Mouse (Mus musculus): ENCODE measurements around the gene Ggact.

The Ggact gene

DNA sequence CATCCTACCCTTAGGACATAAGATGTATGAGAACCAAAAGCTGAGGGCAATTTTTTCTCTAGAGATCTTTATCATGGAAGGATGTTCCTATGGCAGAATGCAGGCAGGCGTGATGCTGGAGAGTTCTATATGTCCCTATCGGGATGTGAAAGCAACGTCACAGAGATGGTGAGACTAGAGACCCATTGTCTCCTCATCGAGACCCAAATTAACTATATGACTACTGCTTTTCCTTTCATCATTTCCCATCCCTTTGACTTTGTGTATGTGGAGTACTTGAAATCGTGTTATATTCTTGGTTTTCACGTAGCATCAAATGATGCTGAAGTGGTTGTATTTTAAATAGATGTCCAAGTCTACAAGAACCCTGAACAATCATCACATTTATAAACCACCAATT, at the start of gene Ggact:
Gene Ggact (minus strand): TSS at position 101 of the 400 bp plus-strand sequence.
- in situ Hi-C loops (cut with MboI, MseI): no loop called here

DNA sequence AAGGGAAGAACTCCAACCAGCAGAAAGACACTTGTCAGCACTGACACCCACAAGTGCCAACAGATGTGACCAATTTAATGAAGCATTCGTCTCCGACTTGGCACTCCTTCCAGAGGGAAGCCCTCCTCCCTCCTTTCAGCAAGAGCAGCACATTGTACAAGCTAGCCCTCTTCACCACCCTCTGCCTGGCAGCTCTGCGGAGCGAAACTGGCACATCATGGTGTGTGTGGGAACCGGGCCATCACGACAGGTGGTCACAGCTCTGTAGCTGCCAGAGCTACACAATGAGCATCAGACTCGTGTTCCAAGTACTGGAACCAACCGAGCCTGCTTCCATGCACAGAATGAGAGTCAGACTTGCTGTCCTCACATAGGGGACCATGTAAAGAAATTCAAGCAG, 44.4 kb upstream of the Ggact start:
- in situ Hi-C loops (cut with MboI, MseI): loop anchor here (10.0 kb wide), 1 partner anchor 357 kb away; no protein-coding TSS in a partner anchor

GRCm38 (mm10) chr14:122953331-122953730, 39.8 kb upstream of the Ggact start:
- in situ Hi-C loops (cut with MboI, MseI): loop anchor here (10.0 kb wide), 1 partner anchor 361 kb away; no protein-coding TSS in a partner anchor

- in situ Hi-C loops (cut with MboI, MseI): loop anchor here (10.0 kb wide), 1 partner anchor 362 kb away; no protein-coding TSS in a partner anchor
Measured at GRCm38 (mm10) chr14:122952556-122952955, 39.0 kb upstream of the Ggact start.

DNA sequence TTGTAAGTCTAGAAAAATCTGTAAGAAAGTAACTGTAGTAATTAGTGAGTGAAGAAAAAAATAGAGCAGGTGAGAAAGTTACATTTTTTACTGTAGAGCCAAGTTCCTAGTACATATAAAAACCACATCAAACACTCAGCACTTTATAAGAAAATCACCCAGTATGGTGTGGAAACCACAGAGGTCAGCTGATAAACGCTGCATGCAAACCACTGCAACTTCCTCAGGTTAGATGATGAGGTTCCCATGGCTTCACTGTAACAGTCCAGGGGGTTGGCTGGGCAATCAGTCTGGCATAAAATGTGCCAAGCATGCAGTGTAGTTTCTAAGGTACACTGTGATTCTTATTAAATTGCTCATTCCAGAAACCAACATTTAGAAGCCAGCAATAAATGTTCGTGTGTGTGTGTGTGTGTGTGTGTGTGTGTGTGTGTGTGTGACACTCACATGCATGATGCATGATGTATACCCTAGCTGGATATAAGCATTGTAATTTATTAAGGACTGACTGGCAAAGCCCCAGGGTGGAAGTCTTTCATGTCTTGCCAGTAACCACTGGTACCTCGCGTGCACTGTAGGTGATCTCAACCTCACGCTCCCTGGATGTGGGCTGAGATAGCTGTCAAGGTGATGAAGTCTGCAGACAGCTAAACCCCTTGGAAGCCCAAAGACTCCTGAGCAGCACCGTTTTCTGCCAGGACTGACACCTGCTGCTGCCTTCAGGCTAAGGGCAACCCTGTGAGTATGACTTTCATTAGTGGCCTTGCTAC, 38.3 kb upstream of the Ggact start:
- in situ Hi-C loops (cut with MboI, MseI): loop anchor here (10.0 kb wide), 1 partner anchor 363 kb away; no protein-coding TSS in a partner anchor

DNA sequence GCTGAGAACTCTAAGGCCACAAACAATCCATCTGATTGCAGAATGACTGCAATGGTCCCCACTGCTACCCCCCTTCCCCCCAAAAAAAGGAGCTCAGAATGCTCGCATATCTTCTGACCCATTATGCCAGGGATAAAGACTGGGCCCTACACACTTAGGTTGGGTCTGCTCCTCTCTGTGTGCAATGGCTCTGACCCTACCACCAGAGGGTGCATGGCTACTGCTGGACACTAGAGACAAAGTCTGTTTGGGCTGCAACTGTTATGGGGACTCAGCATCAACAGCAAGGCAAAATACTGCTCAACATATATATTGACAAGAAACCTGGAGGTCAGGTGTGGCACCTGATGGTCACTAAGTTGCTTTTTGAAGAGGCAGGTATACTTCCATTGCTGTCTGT, 37.4 kb upstream of the Ggact start:
- in situ Hi-C loops (cut with MboI, MseI): loop anchor here (10.0 kb wide), 1 partner anchor 364 kb away; no protein-coding TSS in a partner anchor

- in situ Hi-C loops (cut with MboI, MseI): no loop called here
Measured at GRCm38 (mm10) chr14:122943475-122943853, 29.9 kb upstream of the Ggact start.

- in situ Hi-C loops (cut with MboI, MseI): no loop called here
Measured at GRCm38 (mm10) chr14:122942757-122943474, 29.4 kb upstream of the Ggact start.

GRCm38 (mm10) chr14:122936460-122936859, 22.9 kb upstream of the Ggact start:
- in situ Hi-C loops (cut with MboI, MseI): no loop called here

- in situ Hi-C loops (cut with MboI, MseI): no loop called here
Measured at GRCm38 (mm10) chr14:122920011-122920410, 6.5 kb upstream of the Ggact start.

- in situ Hi-C loops (cut with MboI, MseI): no loop called here
Measured at GRCm38 (mm10) chr14:122917676-122918075, 4.1 kb upstream of the Ggact start.

DNA sequence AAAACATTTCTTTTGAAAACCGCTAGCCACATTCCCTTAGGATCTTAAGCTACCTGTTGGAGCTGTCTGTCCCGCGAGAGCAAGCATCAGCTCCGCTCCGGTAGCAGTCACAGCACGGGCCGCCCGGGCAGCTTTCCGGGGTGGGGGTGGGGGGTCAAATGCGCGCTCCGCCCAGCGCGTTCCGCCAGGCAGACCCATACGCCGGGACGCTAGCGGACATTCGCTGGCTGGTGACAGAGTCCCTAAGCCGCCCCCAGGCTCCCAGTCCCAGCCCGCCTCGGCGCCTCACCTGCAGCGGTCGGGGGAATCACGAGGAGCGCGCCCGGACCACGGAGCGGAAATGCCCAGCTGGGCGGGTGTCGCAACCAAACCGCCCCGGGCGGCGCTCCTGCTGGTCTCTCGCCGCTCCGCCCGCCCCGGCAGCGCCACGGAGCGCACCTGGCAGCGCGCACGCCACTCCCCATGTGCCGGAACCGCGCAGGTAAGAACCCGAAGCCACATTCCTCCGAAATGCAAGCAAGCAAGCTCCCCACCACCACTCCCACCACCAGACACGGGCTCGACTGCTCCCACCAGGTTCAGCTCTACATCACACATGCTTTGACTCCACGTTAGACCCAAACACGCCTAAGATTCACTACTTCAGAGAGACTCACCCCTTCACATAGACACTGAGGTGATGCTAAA, 602 bp downstream of the Ggact start:
- in situ Hi-C loops (cut with MboI, MseI): no loop called here

GRCm38 (mm10) chr14:122912137-122912536, 1.4 kb downstream of the Ggact start:
- in situ Hi-C loops (cut with MboI, MseI): no loop called here

- in situ Hi-C loops (cut with MboI, MseI): no loop called here
Measured at GRCm38 (mm10) chr14:122911265-122911664, 2.3 kb downstream of the Ggact start.

DNA sequence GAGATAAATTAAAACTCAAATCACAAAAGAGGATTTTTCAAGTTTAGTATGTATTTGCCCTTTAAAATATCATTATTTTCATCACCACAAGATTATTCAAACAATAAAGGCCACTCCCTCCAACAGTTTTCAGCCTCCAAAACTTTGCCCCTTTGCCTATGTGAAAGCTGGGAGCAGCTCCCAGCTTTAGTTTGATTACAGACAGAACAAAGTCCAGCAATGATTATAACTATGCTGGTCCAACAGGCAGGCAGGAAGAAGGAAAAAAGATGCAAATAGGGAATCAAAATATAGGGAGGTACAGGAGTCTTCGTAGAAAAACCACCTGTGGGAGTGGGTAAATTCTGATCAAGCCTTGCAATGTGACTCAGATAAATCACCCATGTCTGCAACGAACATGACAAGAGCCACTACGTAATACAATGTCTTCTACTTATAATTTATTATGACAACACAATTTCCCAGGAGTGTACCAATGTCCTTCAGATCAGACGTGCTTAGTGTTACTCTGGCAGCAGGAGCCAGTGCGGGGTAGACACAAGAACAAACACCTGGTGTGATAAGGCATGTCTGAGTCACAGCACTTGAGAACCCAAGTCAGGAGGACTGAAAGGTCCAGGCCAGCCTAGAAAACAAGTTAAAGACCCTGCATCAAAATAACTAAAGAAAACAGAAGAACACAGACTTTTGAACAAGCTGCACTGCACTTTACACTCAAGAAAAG, 4.0 kb downstream of the Ggact start:
- in situ Hi-C loops (cut with MboI, MseI): no loop called here

DNA sequence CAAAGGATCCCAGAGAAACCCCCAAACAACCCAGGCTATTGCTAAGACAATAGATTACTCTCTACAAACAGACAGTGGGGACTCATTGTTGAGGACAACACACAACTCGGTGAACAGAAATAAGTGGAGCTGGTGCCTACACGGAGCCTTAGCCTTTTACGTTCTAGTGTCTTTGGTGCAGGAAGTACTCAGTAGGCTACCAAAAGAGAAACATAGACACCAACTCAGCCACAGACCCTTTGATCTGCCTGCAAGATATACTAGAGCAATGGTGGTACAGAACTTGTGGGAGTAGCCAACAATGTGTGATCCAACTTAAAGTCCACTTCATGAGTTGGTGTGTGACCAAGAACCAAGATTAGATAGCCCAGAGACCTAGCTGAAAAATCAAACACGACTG, 5.5 kb downstream of the Ggact start:
- in situ Hi-C loops (cut with MboI, MseI): no loop called here

DNA sequence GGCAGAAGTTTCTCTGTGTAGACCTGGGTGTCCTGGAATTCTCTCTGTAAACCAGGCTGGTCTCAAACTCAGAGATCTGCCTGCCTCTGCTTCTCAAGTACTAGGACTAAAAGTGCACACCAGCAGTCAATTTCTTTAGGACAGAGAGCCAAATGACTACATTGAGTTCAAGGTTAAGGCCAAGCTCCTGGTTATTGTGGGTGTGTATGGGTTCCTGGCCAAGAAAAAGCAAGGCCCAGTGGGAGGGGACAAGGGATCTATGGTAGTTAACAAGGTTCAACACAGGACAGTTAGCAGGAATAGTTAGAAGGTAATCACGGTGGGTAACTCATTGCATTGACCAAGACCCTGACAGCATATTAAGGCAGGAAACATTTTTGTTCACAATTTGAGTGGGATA, 8.6 kb downstream of the Ggact start:
- in situ Hi-C loops (cut with MboI, MseI): no loop called here

GRCm38 (mm10) chr14:122903923-122904351, 9.6 kb downstream of the Ggact start:
- in situ Hi-C loops (cut with MboI, MseI): no loop called here

- in situ Hi-C loops (cut with MboI, MseI): no loop called here
Measured at GRCm38 (mm10) chr14:122902884-122903283, 10.7 kb downstream of the Ggact start.

GRCm38 (mm10) chr14:122902136-122902535, 11.4 kb downstream of the Ggact start:
- in situ Hi-C loops (cut with MboI, MseI): no loop called here

DNA sequence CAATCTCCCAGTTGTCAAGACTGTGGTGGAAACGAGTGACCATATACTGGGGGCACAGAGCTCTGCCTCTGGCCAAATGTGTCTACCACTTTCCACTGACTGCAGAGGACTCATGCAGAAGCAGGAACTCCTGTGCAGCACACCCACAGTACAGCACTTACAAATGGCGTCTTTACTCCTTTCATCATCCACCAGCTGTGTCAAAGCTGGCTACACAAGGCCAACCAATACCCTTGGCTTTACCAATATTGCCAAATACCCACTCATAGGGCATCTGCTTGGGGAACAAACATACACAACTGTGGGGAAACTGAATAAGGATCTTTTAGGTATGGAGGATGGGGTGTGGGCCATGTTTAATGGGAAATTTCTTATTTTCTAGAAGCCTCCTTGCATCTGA, 11.8 kb downstream of the Ggact start:
- in situ Hi-C loops (cut with MboI, MseI): no loop called here

Measured in regulatory T cell (primary cell).